Mouse (Mus musculus): Measurements from ENCODE around the gene Csnk1d.

GRCm38 (mm10) chr11:120979711-120980426, 11.3 kb downstream of the Csnk1d start:
- TF ChIP-seq EP300 (IDR thresholded peaks at IDR 0.05; ENCODE audit: low read depth) (no peak), CTCF (IDR thresholded peaks at IDR 0.05; ENCODE audit: low read depth) (no peak)

Measured in liver, embryonic 14.5 days (tissue).